Mouse (Mus musculus): ENCODE results near the gene Ccdc28b. TPM values are rescaled to one million over a fixed set of nuclear protein-coding genes. Genes with fewer than 3 reads are reported as not detected.

Ccdc28b gene
- polyA plus RNA-seq, 1 experiment: 14.8 TPM

DNA sequence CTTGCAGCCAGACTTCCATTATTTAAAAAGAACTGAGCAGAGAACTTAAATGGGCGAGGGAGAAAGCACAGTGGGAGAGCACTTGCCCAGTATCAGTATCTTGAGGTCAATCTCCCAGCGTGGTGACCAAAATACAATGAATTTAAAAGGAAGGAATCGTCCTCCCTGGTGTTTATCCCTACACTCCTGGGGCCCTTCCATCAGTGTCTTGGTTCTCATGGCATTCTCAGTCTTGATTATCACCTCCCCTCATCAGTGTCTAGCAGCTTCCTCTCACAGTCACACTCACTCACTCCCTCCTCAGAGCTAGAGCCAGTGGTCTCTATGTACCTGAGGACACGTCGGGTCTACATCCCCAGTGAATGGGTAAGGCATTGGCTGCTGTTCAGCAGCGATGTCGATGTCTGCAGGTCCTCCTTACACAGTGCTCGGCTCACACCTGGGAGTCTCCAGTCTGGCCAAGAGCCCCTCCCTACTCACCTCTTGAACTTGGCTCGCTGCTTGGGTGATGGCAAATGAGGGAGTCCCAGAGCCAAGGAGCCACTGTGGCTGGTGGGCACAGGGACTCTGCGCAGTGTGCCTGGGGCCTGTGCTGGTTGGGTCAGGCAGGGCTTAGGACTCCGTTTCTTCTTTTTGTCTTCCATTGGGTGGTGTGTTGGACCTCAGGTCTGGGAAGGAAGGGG lies 1.5 kb downstream of the Ccdc28b start:
- no peaks in the 10 kb centered on the region for H3K27me3 ChIP-seq (ENCODE audit: control insufficient read depth, insufficient read depth, insufficient read length)
- H3K79me2 ChIP-seq (ENCODE audit: control insufficient read depth, insufficient read depth): peaks cover 5% of the 10 kb centered on the region
- H3ac ChIP-seq (ENCODE audit: control insufficient read depth, insufficient read length): no peak overlapping the region
- TF ChIP-seq USF1 (IDR thresholded peaks at IDR 0.05; ENCODE audit: low read depth) (no peak), REST (IDR thresholded peaks at IDR 0.05; ENCODE audit: insufficient read depth, insufficient read length) (no peak), TCF3 (IDR thresholded peaks at IDR 0.05; ENCODE audit: insufficient read length, low read depth) (no peak), TCF12 (IDR thresholded peaks at IDR 0.05; ENCODE audit: insufficient read depth, poor library complexity, severe bottlenecking) (no peak), MYOG (IDR thresholded peaks at IDR 0.05; ENCODE audit: control insufficient read depth in 1 of 3, insufficient read depth in 1 of 3, insufficient read length in 2 of 3, low read depth in 2 of 3) (no peak), MAX (IDR thresholded peaks at IDR 0.05; ENCODE audit: low read depth) (no peak)
- peak overlapping the region; percentile 50 for H3K4me3 ChIP-seq
- H3K36me3 ChIP-seq (ENCODE audit: control insufficient read depth, insufficient read depth): peaks cover 6% of the 10 kb centered on the region
- H3K4me2 ChIP-seq (ENCODE audit: low read depth): peak overlapping the region; percentile 99

DNA sequence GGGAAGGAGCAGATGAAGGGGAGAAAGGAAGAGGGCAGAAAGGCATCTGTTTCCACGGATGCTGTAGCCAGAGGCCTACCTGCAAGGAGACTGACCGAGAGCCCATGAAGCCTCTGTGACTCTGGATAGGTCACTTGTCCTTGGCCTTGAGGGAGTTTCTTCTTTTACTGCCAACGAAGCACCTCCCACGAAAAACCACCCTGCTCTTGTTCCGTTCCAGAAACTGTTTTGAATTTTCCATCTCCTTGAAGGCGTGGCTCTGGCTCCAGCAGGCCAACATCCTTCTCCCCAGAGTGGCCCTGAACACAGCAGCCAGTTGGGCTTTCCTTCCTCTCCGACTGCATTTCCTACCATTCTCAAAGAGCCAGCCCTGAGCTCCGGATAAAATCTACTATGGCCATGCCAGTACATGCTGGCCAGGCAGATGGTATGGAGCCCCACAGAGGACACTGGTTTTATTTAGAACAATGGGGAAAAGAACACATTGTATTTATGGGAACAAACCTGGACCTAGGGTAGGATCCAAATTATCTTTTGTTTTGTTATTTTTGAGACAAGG lies 2.4 kb downstream of the Ccdc28b start:
- Histone ChIP-seq H3K36me3 (ENCODE audit: control insufficient read depth, insufficient read depth) (no peaks in the 10 kb centered on the region), H3K4me3 (no peak overlapping the region), H3K27me3 (ENCODE audit: control insufficient read depth, insufficient read depth, insufficient read length) (no peaks in the 10 kb centered on the region), H3K4me2 (ENCODE audit: low read depth) (no peak overlapping the region), H3ac (ENCODE audit: control insufficient read depth, insufficient read length) (no peak overlapping the region), H3K79me2 (ENCODE audit: control insufficient read depth, insufficient read depth) (peaks cover 5% of the 10 kb centered on the region)
- no peak for TF ChIP-seq MYOG (IDR thresholded peaks at IDR 0.05; ENCODE audit: control insufficient read depth in 1 of 3, insufficient read depth in 1 of 3, insufficient read length in 2 of 3, low read depth in 2 of 3)
- no peak for TF ChIP-seq TCF12 (IDR thresholded peaks at IDR 0.05; ENCODE audit: insufficient read depth, poor library complexity, severe bottlenecking)
- no peak for TF ChIP-seq POLR2AphosphoS2 (IDR thresholded peaks at IDR 0.05; ENCODE audit: insufficient read length, low read depth)
- no peak for TF ChIP-seq E2F4 (IDR thresholded peaks at IDR 0.05; ENCODE audit: insufficient read depth)
- no peak for TF ChIP-seq REST (IDR thresholded peaks at IDR 0.05; ENCODE audit: insufficient read depth, insufficient read length)
- no peak for TF ChIP-seq TCF3 (IDR thresholded peaks at IDR 0.05; ENCODE audit: insufficient read length, low read depth)
- no peak for TF ChIP-seq USF1 (IDR thresholded peaks at IDR 0.05; ENCODE audit: low read depth)

DNA sequence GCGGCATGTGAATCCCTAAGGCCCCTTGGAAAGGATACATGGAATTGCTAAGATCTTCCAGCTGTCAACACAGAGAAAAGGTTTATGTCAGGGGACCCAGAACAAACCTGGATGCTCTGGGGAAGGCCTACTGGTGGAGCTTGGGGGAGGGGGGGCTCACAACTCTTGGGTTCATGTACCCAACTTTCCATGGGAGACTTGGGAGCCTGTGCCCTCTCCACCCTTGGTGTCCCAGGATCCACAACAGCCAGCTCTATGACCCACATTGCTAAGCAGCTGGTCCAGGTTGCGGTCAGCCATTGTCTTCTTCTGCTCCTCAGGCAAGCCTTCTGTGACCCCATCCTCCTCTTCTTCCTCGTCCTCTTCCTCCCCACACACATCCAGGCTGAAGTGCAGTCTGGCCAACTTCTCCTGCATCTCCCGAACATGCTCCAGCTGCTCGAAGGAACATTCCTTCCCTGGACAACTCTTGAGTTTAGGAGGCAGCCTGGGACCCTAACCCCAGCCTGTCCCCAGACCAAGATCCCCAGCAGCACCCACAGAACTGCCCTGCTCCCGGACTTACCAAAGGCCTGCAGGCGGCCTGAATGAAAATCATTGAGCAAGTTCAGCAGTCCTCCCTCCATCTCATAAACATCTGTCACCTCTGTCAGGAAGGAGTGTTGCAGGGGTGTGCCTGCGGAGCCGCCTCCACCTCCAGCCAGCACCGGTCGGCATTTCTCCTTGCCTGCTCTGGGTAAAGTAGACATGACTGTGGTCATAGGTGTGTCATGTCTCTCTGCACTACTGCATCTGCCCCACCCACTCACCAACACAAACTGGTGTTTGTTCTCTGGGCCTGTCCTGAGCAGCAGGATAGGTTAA lies 3.1 kb downstream of the Ccdc28b start:
- Histone ChIP-seq H3K4me3 (no peak overlapping the region), H3K4me2 (ENCODE audit: low read depth) (no peak overlapping the region), H3ac (ENCODE audit: control insufficient read depth, insufficient read length) (no peak overlapping the region), H3K27me3 (ENCODE audit: control insufficient read depth, insufficient read depth, insufficient read length) (no peaks in the 10 kb centered on the region), H3K36me3 (ENCODE audit: control insufficient read depth, insufficient read depth) (no peaks in the 10 kb centered on the region), H3K79me2 (ENCODE audit: control insufficient read depth, insufficient read depth) (peaks cover 5% of the 10 kb centered on the region)
- no peak for TF ChIP-seq MYOG (IDR thresholded peaks at IDR 0.05; ENCODE audit: control insufficient read depth in 1 of 3, insufficient read depth in 1 of 3, insufficient read length in 2 of 3, low read depth in 2 of 3)
- no peak for TF ChIP-seq REST (IDR thresholded peaks at IDR 0.05; ENCODE audit: insufficient read depth, insufficient read length)
- TF ChIP-seq SRF (IDR thresholded peaks at IDR 0.05; ENCODE audit: control insufficient read depth, insufficient read length, low read depth): no peak
- no peak for TF ChIP-seq POLR2A (IDR thresholded peaks at IDR 0.05; ENCODE audit: insufficient read length, low read depth)
- no peak for TF ChIP-seq MAX (IDR thresholded peaks at IDR 0.05; ENCODE audit: low read depth)
- no peak for TF ChIP-seq TCF3 (IDR thresholded peaks at IDR 0.05; ENCODE audit: insufficient read length, low read depth)
- TF ChIP-seq CEBPB (IDR thresholded peaks at IDR 0.05; ENCODE audit: insufficient read depth, poor library complexity, severe bottlenecking): no peak
- no peak for TF ChIP-seq E2F4 (IDR thresholded peaks at IDR 0.05; ENCODE audit: insufficient read depth)
- no peak for TF ChIP-seq USF1 (IDR thresholded peaks at IDR 0.05; ENCODE audit: low read depth)
- TF ChIP-seq MYOD1 (IDR thresholded peaks at IDR 0.05; ENCODE audit: control insufficient read depth in 1 of 3, insufficient read length in 2 of 3, low read depth in 2 of 3): no peak
- no peak for TF ChIP-seq TCF12 (IDR thresholded peaks at IDR 0.05; ENCODE audit: insufficient read depth, poor library complexity, severe bottlenecking)

DNA sequence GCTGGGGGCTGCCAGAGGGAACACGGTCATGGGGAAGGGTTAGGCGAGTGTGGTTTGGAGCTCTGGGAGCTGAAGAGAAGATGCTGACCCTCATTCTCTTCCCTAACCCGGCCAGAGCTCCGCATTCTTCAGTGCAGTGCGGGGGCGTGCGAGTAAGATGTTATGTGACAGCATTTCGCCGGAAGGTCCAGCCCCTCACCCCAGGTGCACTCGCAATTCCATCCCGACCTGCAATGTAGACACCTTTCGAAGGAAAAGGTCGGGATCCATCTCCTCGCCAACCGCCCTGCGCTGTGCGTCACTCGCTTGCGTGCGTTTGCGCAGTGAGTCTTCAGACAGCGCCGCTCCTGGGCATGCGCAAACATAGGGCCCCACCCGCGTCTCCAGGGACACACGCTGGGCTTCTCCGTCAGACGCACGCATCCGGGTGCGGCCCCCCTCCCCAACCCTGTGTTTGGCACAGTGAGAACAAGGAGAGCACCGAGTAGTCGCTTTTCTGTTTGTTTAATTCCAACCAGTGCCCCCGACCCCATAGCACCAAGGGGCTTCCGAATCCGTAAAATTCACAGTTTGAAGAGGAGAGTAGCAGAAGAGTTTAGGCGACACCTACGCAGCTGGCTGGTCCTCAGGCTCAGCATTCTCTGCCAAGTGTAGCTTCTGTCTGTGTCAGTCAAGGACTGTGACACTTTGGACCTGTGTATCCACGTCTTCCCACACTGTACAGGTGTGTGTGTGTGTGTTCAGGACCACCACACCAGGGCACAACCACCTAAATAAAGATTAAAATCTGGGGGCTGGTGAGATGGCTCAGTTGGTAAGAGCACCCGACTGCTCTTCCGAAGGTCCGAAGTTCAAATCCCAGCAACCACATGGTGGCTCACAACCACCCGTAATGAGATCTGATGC lies 4.7 kb downstream of the Ccdc28b start, which contains the start of gene Iqcc:
Gene Iqcc, minus strand, starts transcription at position 314 of the 906 bp plus-strand sequence.
- peak within 1 kb of the TSS; percentile 92 for H3K4me2 ChIP-seq (ENCODE audit: low read depth)
- TF ChIP-seq POLR2A (IDR thresholded peaks at IDR 0.05; ENCODE audit: insufficient read length, low read depth) (peak; percentile 98), USF1 (IDR thresholded peaks at IDR 0.05; ENCODE audit: low read depth) (no peak), MYOD1 (IDR thresholded peaks at IDR 0.05; ENCODE audit: control insufficient read depth in 1 of 3, insufficient read length in 2 of 3, low read depth in 2 of 3) (peak; percentile 50 to 85 (median 75)), SRF (IDR thresholded peaks at IDR 0.05; ENCODE audit: control insufficient read depth, insufficient read length, low read depth) (peak; percentile 54), REST (IDR thresholded peaks at IDR 0.05; ENCODE audit: insufficient read depth, insufficient read length) (peak; percentile 21), E2F4 (IDR thresholded peaks at IDR 0.05; ENCODE audit: insufficient read depth) (no peak), MYOG (IDR thresholded peaks at IDR 0.05; ENCODE audit: control insufficient read depth in 1 of 3, insufficient read depth in 1 of 3, insufficient read length in 2 of 3, low read depth in 2 of 3) (no peak), POLR2AphosphoS2 (IDR thresholded peaks at IDR 0.05; ENCODE audit: insufficient read length, low read depth) (peak; percentile 99)
- H3ac ChIP-seq (ENCODE audit: control insufficient read depth, insufficient read length): peak within 1 kb of the TSS; percentile 46
- no peaks in the 10 kb centered on the region for H3K27me3 ChIP-seq (ENCODE audit: control insufficient read depth, insufficient read depth, insufficient read length)
- no peaks in the 10 kb centered on the region for H3K36me3 ChIP-seq (ENCODE audit: control insufficient read depth, insufficient read depth)
- peak within 1 kb of the TSS; percentile 83 for H3K4me3 ChIP-seq
- peaks cover 5% of the 10 kb centered on the region for H3K79me2 ChIP-seq (ENCODE audit: control insufficient read depth, insufficient read depth)

Measured in myocyte (in vitro differentiated cells).